Comparison of ENCODE assay signal across 10 mouse cellular contexts in the genomic region with DNA sequence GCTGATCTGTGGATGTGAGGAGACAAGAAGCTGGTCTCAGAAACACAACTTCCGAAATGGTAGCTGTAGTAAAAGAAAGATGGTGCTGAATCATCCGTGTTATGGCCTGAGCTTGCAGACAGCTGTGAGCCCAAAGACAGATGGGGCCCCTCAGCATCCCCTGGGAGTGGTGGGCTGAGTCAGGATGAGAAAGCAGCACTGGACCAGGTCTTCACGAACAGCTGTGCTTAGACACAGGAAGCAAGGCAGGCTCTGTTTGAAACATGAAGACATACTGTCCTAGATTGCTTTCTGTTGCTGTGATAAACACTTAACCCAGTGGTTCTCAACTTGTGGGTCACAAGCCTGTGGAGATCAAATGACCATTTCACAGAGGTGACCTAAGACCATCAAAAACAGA. TPM values are rescaled to one million over a fixed set of nuclear protein-coding genes. Genes with fewer than 3 reads are reported as not detected.
A peak's percentile ranks its signal among the peaks of the same experiment; 100 is the strongest.
DNase-seq lines count a peak whose midpoint lies in the region; ATAC-seq and TF ChIP-seq lines count a peak whose summit lies in the region.
"Had no signal": no experiment of that assay in that cellular context is flagged by ENCODE, and none has a peak within 500 bp of the region (broad histone marks: within the 10 kb centered on the region; RNA-seq: fewer than 3 reads in every experiment).

No protein-coding gene starts in this region.

- H3K4me1 ChIP-seq in lung, postnatal 0 days (ENCODE audit: insufficient read depth, low read depth, low read length), result peaks cover 5% of the 10 kb centered on the region; the same call in 1 of the 2 replicates
- peaks cover 51% of the 10 kb centered on the region for H3K4me1 ChIP-seq in erythroblast, embryonic 14.5 days (ENCODE audit: control insufficient read depth)
- H3K4me1 ChIP-seq in hindbrain, embryonic 14.5 days (replicated peaks; ENCODE audit: control insufficient read depth, insufficient read depth, low read length), result no peaks in the 10 kb centered on the region

- H3K4me3 ChIP-seq in lung, postnatal 0 days (ENCODE audit: low read depth, low read length), result no peak overlapping the region
- H3K4me3 ChIP-seq in erythroblast, embryonic 14.5 days (replicated peaks), result peak overlapping the region; percentile 31
- H3K4me3 ChIP-seq in hindbrain, embryonic 14.5 days (replicated peaks; ENCODE audit: low read length), result no peak overlapping the region

- intact Hi-C loops in heart, postnatal 14 days (cut with DNase I), result no loop called here
- intact Hi-C loops in left cerebral cortex, postnatal 4 days (cut with DNase I), result no loop called here

- H3K9ac ChIP-seq in lung, postnatal 0 days (replicated peaks; ENCODE audit: low read depth), result no peak overlapping the region
- no peak overlapping the region for H3K9ac ChIP-seq in hindbrain, embryonic 14.5 days

- no peak for TF ChIP-seq EP300 in lung, postnatal 0 days (IDR thresholded peaks at IDR 0.05)

- no peak overlapping the region for H3K4me2 ChIP-seq in lung, postnatal 0 days (replicated peaks; ENCODE audit: low read depth, low read length)
- no peak overlapping the region for H3K4me2 ChIP-seq in hindbrain, embryonic 14.5 days (replicated peaks)

- TF ChIP-seq CTCF in lung, postnatal 0 days (IDR thresholded peaks at IDR 0.05), result no peak

- no peaks in the 10 kb centered on the region for H3K9me3 ChIP-seq in lung, postnatal 0 days (ENCODE audit: low read length)
- no peaks in the 10 kb centered on the region for H3K9me3 ChIP-seq in erythroblast, embryonic 14.5 days (ENCODE audit: control insufficient read depth, low read length)
- H3K9me3 ChIP-seq in hindbrain, embryonic 14.5 days (ENCODE audit: control insufficient read depth, low read length), result no peaks in the 10 kb centered on the region

- H3K36me3 ChIP-seq in lung, postnatal 0 days (ENCODE audit: insufficient read depth, low read length), result no peaks in the 10 kb centered on the region
- no peaks in the 10 kb centered on the region for H3K36me3 ChIP-seq in erythroblast, embryonic 14.5 days (ENCODE audit: control insufficient read depth)
- H3K36me3 ChIP-seq in hindbrain, embryonic 14.5 days (replicated peaks; ENCODE audit: control insufficient read depth, insufficient read depth), result no peaks in the 10 kb centered on the region

- ATAC-seq in lung, postnatal 0 days, result peak; percentile 53
- no peak for ATAC-seq in hindbrain, embryonic 14.5 days (ENCODE audit: low FRiP score)

- no peaks in the 10 kb centered on the region for H3K27me3 ChIP-seq in lung, postnatal 0 days (replicated peaks; ENCODE audit: insufficient read depth, low read length)
- no peaks in the 10 kb centered on the region for H3K27me3 ChIP-seq in erythroblast, embryonic 14.5 days (ENCODE audit: control insufficient read depth)
- H3K27me3 ChIP-seq in hindbrain, embryonic 14.5 days (ENCODE audit: control insufficient read depth, insufficient read depth, low read length), result no peaks in the 10 kb centered on the region

- no peak for DNase-seq in lung, postnatal 0 days (ENCODE audit: low spot score)
- DNase-seq in lung, postnatal 14 days, result no peak
- DNase-seq in heart, postnatal 14 days, result peak; percentile 65 to 73
- peak; percentile 22 to 35 for DNase-seq in thymus, adult 18-20 months
- no peak for DNase-seq in cerebellum, adult 9-11 months
- no peak for DNase-seq in hindbrain, embryonic 14.5 days (ENCODE audit: low spot score)
- DNase-seq in left cerebral cortex, postnatal 4 days, result no peak
- DNase-seq: cerebellum, adult 11 months; retina, postnatal 1 day had no signal

- WGBS in lung, postnatal 0 days, result 64% methylated on average over 3 of the region's 3 CpGs
- WGBS in hindbrain, embryonic 14.5 days, result 62% methylated on average over 3 of the region's 3 CpGs

- H3K27ac ChIP-seq in lung, postnatal 0 days (ENCODE audit: low read length), result no peak overlapping the region
- no peak overlapping the region for H3K27ac ChIP-seq in hindbrain, embryonic 14.5 days

RNA-seq across cellular contexts. Expression of gene Gadd45a, which starts 49.6 kb away (rescaled TPM):
- polyA plus RNA-seq in lung, postnatal 0 days (2015; fragmentation: Nextera tagmentation; extraction: Ambion mirVana), result 34.7 and 35.7 TPM in 2 replicates
- 123 and 147 TPM in 2 replicates for polyA plus RNA-seq in erythroblast, embryonic 14.5 days (2012)
- 10 to 100 TPM; 19.6 to 22.3 TPM for total RNA-seq in heart, postnatal 14 days (2021)
- polyA plus RNA-seq in hindbrain, embryonic 14.5 days (2014; fragmentation: Nextera tagmentation; extraction: Ambion mirVana), result 14.1 and 14.8 TPM in 2 replicates
- total RNA-seq in left cerebral cortex, postnatal 4 days (2021), result 1 to 10 TPM; 3.2 to 4.0 TPM

Comparison
In these comparisons a context has a peak if more than half of its experiments do, and no peak if none do; other contexts are left out.
1. DNase-seq: peak in heart, postnatal 14 days (2 of 2) and thymus, adult 18-20 months (2 of 2); none in lung, postnatal 0 days (single experiment), lung, postnatal 14 days (single experiment), cerebellum, adult 9-11 months (single experiment), hindbrain, embryonic 14.5 days (single experiment) and left cerebral cortex, postnatal 4 days (single experiment).